ENCODE assay signal across 12 mouse cellular contexts in genomic region chr11:95038818-95039655, GRCm38 (mm10). TPM values are rescaled to one million over a fixed set of nuclear protein-coding genes. Genes with fewer than 3 reads are reported as not detected.
DNase-seq lines count a peak whose midpoint lies in the region; ATAC-seq lines count a peak whose summit lies in the region.
"Had no signal": no experiment of that assay in that cellular context is flagged by ENCODE, and none has a peak within 500 bp of the region (broad histone marks: within the 10 kb centered on the region; RNA-seq: fewer than 3 reads in every experiment).

No protein-coding gene starts in this region.

- peaks cover 10% of the 10 kb centered on the region; the same call in 1 of the 2 replicates for H3K4me1 ChIP-seq in kidney, embryonic 14.5 days (ENCODE audit: control insufficient read depth, insufficient read depth, low read length)
- H3K4me1 ChIP-seq in forebrain, embryonic 11.5 days (replicated peaks; ENCODE audit: control insufficient read depth, insufficient read depth, low read length), result peaks cover 5% of the 10 kb centered on the region; the same call in 1 of the 2 replicates

- no peak overlapping the region for H3K4me3 ChIP-seq in kidney, embryonic 14.5 days (ENCODE audit: low read length)
- no peak overlapping the region for H3K4me3 ChIP-seq in forebrain, embryonic 11.5 days (ENCODE audit: low read depth, low read length)
- H3K4me3 ChIP-seq: liver, embryonic 13.5 days; midbrain, embryonic 12.5 days; neural tube, embryonic 12.5 days had no signal

- WGBS in kidney, embryonic 14.5 days, result 84% methylated on average over 13 of the region's 13 CpGs
- WGBS in forebrain, embryonic 11.5 days, result 83% methylated on average over 13 of the region's 13 CpGs

- H3K9ac ChIP-seq in kidney, embryonic 14.5 days (ENCODE audit: low read depth, low read length), result no peak overlapping the region
- no peak overlapping the region for H3K9ac ChIP-seq in forebrain, embryonic 11.5 days (ENCODE audit: low read length)
- H3K9ac ChIP-seq: midbrain, embryonic 12.5 days; neural tube, embryonic 12.5 days had no signal

- peak; percentile 34 for DNase-seq in adrenal gland, adult 2 months
- no peak for DNase-seq in adrenal gland, postnatal 4 days (ENCODE audit: low spot score in 2 of 2)
- DNase-seq in kidney, adult 18-20 months, result peak; percentile 67
- DNase-seq in cerebellum, adult 9-11 months, result peak; percentile 75
- DNase-seq in kidney, postnatal 25 days, result peak; percentile 77 to 89
- DNase-seq in forebrain, embryonic 11.5 days (ENCODE audit: low spot score), result no peak
- DNase-seq in frontal cortex, adult 2 months (ENCODE audit: extremely low spot score in 1 of 2, low spot score in 1 of 2), result no peak
- DNase-seq: liver, embryonic 13.5 days had no signal

- no peak overlapping the region for H3K27ac ChIP-seq in kidney, embryonic 14.5 days (ENCODE audit: low read depth, low read length)
- no peak overlapping the region for H3K27ac ChIP-seq in forebrain, embryonic 11.5 days (ENCODE audit: low read depth, low read length)
- H3K27ac ChIP-seq: midbrain, embryonic 12.5 days; neural tube, embryonic 12.5 days had no signal

- ATAC-seq in kidney, embryonic 14.5 days (ENCODE audit: low FRiP score, low TSS enrichment), result no peak
- ATAC-seq in forebrain, embryonic 11.5 days (replicated peaks; ENCODE audit: low FRiP score), result no peak

- no peaks in the 10 kb centered on the region for H3K27me3 ChIP-seq in kidney, embryonic 14.5 days (ENCODE audit: control insufficient read depth, insufficient read depth, low read length)
- H3K27me3 ChIP-seq in forebrain, embryonic 11.5 days (ENCODE audit: control insufficient read depth, insufficient read depth, low read length), result no peaks in the 10 kb centered on the region
- H3K27me3 ChIP-seq: neural tube, embryonic 12.5 days had no signal

- H3K36me3 ChIP-seq in kidney, embryonic 14.5 days (ENCODE audit: control insufficient read depth, insufficient read depth, low read length), result peaks cover 6% of the 10 kb centered on the region; the same call in 1 of the 2 replicates
- no peaks in the 10 kb centered on the region for H3K36me3 ChIP-seq in forebrain, embryonic 11.5 days (ENCODE audit: control insufficient read depth, insufficient read depth, low read length)
- H3K36me3 ChIP-seq: liver, embryonic 13.5 days; midbrain, embryonic 12.5 days; neural tube, embryonic 12.5 days had no signal

- no peak overlapping the region for H3K4me2 ChIP-seq in kidney, embryonic 14.5 days (replicated peaks; ENCODE audit: low read depth, low read length)
- H3K4me2 ChIP-seq in forebrain, embryonic 11.5 days (ENCODE audit: low read depth, low read length, severe bottlenecking), result no peak overlapping the region
- H3K4me2 ChIP-seq: neural tube, embryonic 12.5 days had no signal

- no peaks in the 10 kb centered on the region for H3K9me3 ChIP-seq in kidney, embryonic 14.5 days (ENCODE audit: control insufficient read depth, low read length)
- H3K9me3 ChIP-seq in forebrain, embryonic 11.5 days (ENCODE audit: control insufficient read depth, low read length), result no peaks in the 10 kb centered on the region
- H3K9me3 ChIP-seq: liver, embryonic 13.5 days; midbrain, embryonic 12.5 days; neural tube, embryonic 12.5 days had no signal

RNA-seq across cellular contexts. Expression of gene Pdk2, which starts 2.1 kb away (rescaled TPM):
- total RNA-seq in adrenal gland, adult 2 months (2021), result 100 to 1,000 TPM in 1 of 2 experiments, 10 to 100 TPM in 1; 92.9 to 112 TPM
- polyA plus RNA-seq in adrenal gland, adult 2 months (2012; rRNA removed), result 114 and 118 TPM in 2 replicates
- total RNA-seq in adrenal gland, postnatal 4 days (2021), result 10 to 100 TPM; 59.8 to 69.3 TPM
- polyA plus RNA-seq in kidney, embryonic 14.5 days (2014; fragmentation: Nextera tagmentation; extraction: Ambion mirVana), result 30.0 and 46.5 TPM in 2 replicates
- 16.5 and 17.4 TPM in 2 replicates for polyA plus RNA-seq in forebrain, embryonic 11.5 days (2014; fragmentation: Nextera tagmentation; extraction: Ambion mirVana)
- 88.7 and 97.3 TPM in 2 replicates for polyA plus RNA-seq in frontal cortex, adult 2 months (2012; rRNA removed)

RNA-seq across cellular contexts. Expression of gene Samd14, which starts 29.4 kb away (rescaled TPM):
- 1 to 10 TPM; 2.5 to 4.5 TPM for total RNA-seq in adrenal gland, adult 2 months (2021)
- polyA plus RNA-seq in adrenal gland, adult 2 months (2012; rRNA removed), result 12.9 and 13.5 TPM in 2 replicates
- 10 to 100 TPM; 16.2 to 22.5 TPM for total RNA-seq in adrenal gland, postnatal 4 days (2021)
- polyA plus RNA-seq in kidney, embryonic 14.5 days (2014; fragmentation: Nextera tagmentation; extraction: Ambion mirVana), result 14.7 and 18.3 TPM in 2 replicates
- 56.8 and 59.2 TPM in 2 replicates for polyA plus RNA-seq in forebrain, embryonic 11.5 days (2014; fragmentation: Nextera tagmentation; extraction: Ambion mirVana)
- polyA plus RNA-seq in frontal cortex, adult 2 months (2012; rRNA removed), result 27.5 and 28.1 TPM in 2 replicates

RNA-seq across cellular contexts. Expression of gene Itga3, which starts 37.6 kb away (rescaled TPM):
- 10 to 100 TPM; 37.8 to 54.0 TPM for total RNA-seq in adrenal gland, adult 2 months (2021)
- 47.2 and 49.0 TPM in 2 replicates for polyA plus RNA-seq in adrenal gland, adult 2 months (2012; rRNA removed)
- 10 to 100 TPM; 28.9 to 37.0 TPM for total RNA-seq in adrenal gland, postnatal 4 days (2021)
- polyA plus RNA-seq in kidney, embryonic 14.5 days (2014; fragmentation: Nextera tagmentation; extraction: Ambion mirVana), result 13.9 and 20.9 TPM in 2 replicates
- polyA plus RNA-seq in forebrain, embryonic 11.5 days (2014; fragmentation: Nextera tagmentation; extraction: Ambion mirVana), result 4.4 and 5.4 TPM in 2 replicates
- 12.7 and 14.0 TPM in 2 replicates for polyA plus RNA-seq in frontal cortex, adult 2 months (2012; rRNA removed)
- total RNA-seq: MEL had no signal

RNA-seq across cellular contexts. Expression of gene Ppp1r9b, which starts 48.2 kb away (rescaled TPM):
- total RNA-seq in adrenal gland, adult 2 months (2021), result 100 to 1,000 TPM; 101 to 148 TPM
- polyA plus RNA-seq in adrenal gland, adult 2 months (2012; rRNA removed), result 61.6 and 64.6 TPM in 2 replicates
- 100 to 1,000 TPM; 108 to 113 TPM for total RNA-seq in adrenal gland, postnatal 4 days (2021)
- 12.0 and 14.6 TPM in 2 replicates for polyA plus RNA-seq in kidney, embryonic 14.5 days (2014; fragmentation: Nextera tagmentation; extraction: Ambion mirVana)
- 17.2 and 18.6 TPM in 2 replicates for polyA plus RNA-seq in forebrain, embryonic 11.5 days (2014; fragmentation: Nextera tagmentation; extraction: Ambion mirVana)
- polyA plus RNA-seq in frontal cortex, adult 2 months (2012; rRNA removed), result 296 and 312 TPM in 2 replicates

Comparison
In these comparisons a context has a peak if more than half of its experiments do, and no peak if none do; other contexts are left out.
1. DNase-seq: peak in adrenal gland, adult 2 months (single experiment), kidney, adult 18-20 months (single experiment), cerebellum, adult 9-11 months (single experiment) and kidney, postnatal 25 days (2 of 2); none in adrenal gland, postnatal 4 days (0 of 2), forebrain, embryonic 11.5 days (single experiment) and frontal cortex, adult 2 months (0 of 2).